Mouse (Mus musculus) heart, embryonic 12.5 days (tissue): ENCODE data around the gene Slc16a13. TPM values are rescaled to one million over a fixed set of nuclear protein-coding genes. Genes with fewer than 3 reads are reported as not detected.

Experiments used
- ATAC-seq: fragments of 200-750 bp; cut with Nextera tagmentation; 2 replicates; pipeline ENCODE4 v1.8.0; 2017; ENCODE audit warnings: moderate TSS enrichment, moderate library complexity; ENCODE audit not compliant: insufficient number of reproducible peaks, low FRiP score
- H3K27ac ChIP-seq: fragments of 300-500 bp; sonication (generic); 2 replicates; pipeline ENCODE4 v1.5.1; 2016; ENCODE audit warnings: mild to moderate bottlenecking, moderate library complexity; ENCODE audit not compliant: poor library complexity, severe bottlenecking
- H3K27me3 ChIP-seq: fragments of 300-500 bp; sonication (generic); replicated peaks from 2 replicates; pipeline ENCODE4 v1.6.1; 2016; ENCODE audit warnings: mild to moderate bottlenecking, moderate library complexity
- H3K36me3 ChIP-seq: fragments of 300-500 bp; sonication (generic); 2 replicates; pipeline ENCODE4 v1.6.1; 2016; ENCODE audit warnings: mild to moderate bottlenecking, moderate library complexity
- H3K4me1 ChIP-seq: fragments of 300-500 bp; sonication (generic); replicated peaks from 2 replicates; pipeline ENCODE4 v1.6.1; 2016; ENCODE audit warnings: mild to moderate bottlenecking
- H3K4me2 ChIP-seq: fragments of 300-500 bp; sonication (generic); 2 replicates; pipeline ENCODE4 v1.6.1; 2016; ENCODE audit warnings: mild to moderate bottlenecking, moderate library complexity
- H3K4me3 ChIP-seq: fragments of 300-500 bp; sonication (generic); 2 replicates; pipeline ENCODE4 v1.5.1; 2016; ENCODE audit warnings: mild to moderate bottlenecking
- H3K9ac ChIP-seq: fragments of 300-500 bp; sonication (generic); 2 replicates; pipeline ENCODE4 v1.6.1; 2016; ENCODE audit warnings: mild to moderate bottlenecking, moderate library complexity
- H3K9me3 ChIP-seq: fragments of 300-500 bp; sonication (generic); replicated peaks from 2 replicates; pipeline ENCODE4 v1.6.1; 2016; ENCODE audit warnings: mild to moderate bottlenecking, moderate library complexity
- WGBS: fragments of 180-500 bp; shearing (Covaris S2); methylation state at CpG from one replicate; pipeline ENCODE4 v1.1.7; 2016; 5-methylcytosine and 5-hydroxymethylcytosine counted together
- polyA plus RNA-seq: library from polyadenylated mRNA; unstranded; fragments of >200 nt; fragmentation: Nextera tagmentation; extraction: Ambion mirVana; gene quantifications from 2 replicates; pipeline ENCODE4 v1.2.1, GENCODE M21; 2016

Gene Slc16a13
- polyA plus RNA-seq, 1 experiment from 2014 or later = 7.7 TPM

- WGBS = 65% methylated on average over 11 of the region's 11 CpGs
- no peak overlapping the region for H3K4me2 ChIP-seq
- no peak overlapping the region for H3K4me3 ChIP-seq
- peaks cover 16% of the 10 kb centered on the region for H3K4me1 ChIP-seq
- H3K27ac ChIP-seq = no peak overlapping the region
- ATAC-seq = no peak
- peaks cover 17% of the 10 kb centered on the region for H3K27me3 ChIP-seq
- H3K36me3 ChIP-seq = no peaks in the 10 kb centered on the region
- H3K9me3 ChIP-seq = no peaks in the 10 kb centered on the region
- H3K9ac ChIP-seq = peak overlapping the region; percentile 12; the same call in 1 of the 2 replicates
These were observed 21.7 kb upstream of the Slc16a13 start for GRCm38 (mm10) chr11:70242591-70242990.

- H3K9ac ChIP-seq = peak within 1 kb of the TSS; percentile 95
- peak within 1 kb of the TSS; percentile 95 for H3K4me3 ChIP-seq
- H3K27ac ChIP-seq = peak within 1 kb of the TSS; percentile 91
- H3K36me3 ChIP-seq = peaks cover 13% of the 10 kb centered on the region
- peaks cover 6% of the 10 kb centered on the region for H3K27me3 ChIP-seq
- WGBS = 0% methylated on average over 32 of the region's 35 CpGs
- no peaks in the 10 kb centered on the region for H3K9me3 ChIP-seq
- peaks cover 27% of the 10 kb centered on the region for H3K4me1 ChIP-seq
- peak; percentile 58 for ATAC-seq
- peak within 1 kb of the TSS; percentile 94 for H3K4me2 ChIP-seq
These were observed 18.8 kb upstream of the Slc16a13 start, which contains the start of the genes Gm21988 and Rnasek for GRCm38 (mm10) chr11:70239541-70240279. Gene Gm21988 (minus strand): TSS chr11:70239830. Gene Rnasek (minus strand): TSS chr11:70239842.

- Histone ChIP-seq H3K4me1 (peaks cover 33% of the 10 kb centered on the region), H3K4me3 (peak overlapping the region; percentile 95), H3K27ac (peak overlapping the region; percentile 91), H3K9me3 (no peaks in the 10 kb centered on the region), H3K9ac (peak overlapping the region; percentile 95), H3K4me2 (peak overlapping the region; percentile 94), H3K27me3 (no peaks in the 10 kb centered on the region; the same call in none of the 2 replicates), H3K36me3 (peaks cover 18% of the 10 kb centered on the region)
- ATAC-seq = no peak
- WGBS = 8% methylated on average over 23 of the region's 23 CpGs
These were observed 18.0 kb upstream of the Slc16a13 start for GRCm38 (mm10) chr11:70238591-70239440.

DNA sequence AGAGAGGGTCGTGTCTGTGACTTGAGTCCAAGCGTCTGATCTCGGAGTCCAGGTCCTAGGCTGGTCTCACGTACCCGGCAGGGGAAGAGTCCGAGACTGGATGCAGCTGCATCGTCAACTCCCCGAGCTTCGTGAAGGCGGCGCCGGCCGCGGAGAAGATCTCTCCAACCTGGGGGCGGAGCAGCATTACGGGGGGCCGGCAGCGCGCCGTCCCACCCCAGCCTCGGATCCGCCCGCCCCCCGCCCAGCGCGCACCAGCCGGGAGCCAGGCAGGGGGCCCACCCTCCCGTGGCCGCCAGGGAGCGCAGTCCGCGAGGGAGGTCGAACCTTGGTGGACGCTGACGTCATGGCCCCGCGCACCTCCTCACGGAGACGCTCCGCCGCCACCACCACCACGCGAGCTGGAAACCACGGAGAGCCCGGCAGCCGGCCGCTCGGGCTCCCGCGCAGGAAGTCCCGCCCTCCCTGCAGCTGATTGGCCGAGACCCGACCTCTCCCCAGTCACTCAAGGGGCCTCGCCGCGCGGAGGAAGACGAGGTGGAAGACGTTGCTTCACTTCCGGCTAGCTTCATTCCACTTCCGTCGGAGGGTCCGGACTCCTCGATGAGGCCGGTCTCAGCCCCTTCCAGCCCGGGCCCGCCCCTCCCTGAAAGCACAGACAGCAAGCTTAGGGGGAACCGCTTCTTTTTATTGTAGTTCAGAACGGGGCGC, 16.7 kb upstream of the Slc16a13 start, which contains the start of gene 0610010K14Rik:
0610010K14Rik (minus strand) TSS at position 458 of the 711 bp plus-strand sequence.
- H3K9me3 ChIP-seq = no peaks in the 10 kb centered on the region
- ATAC-seq = peak; percentile 94
- H3K4me3 ChIP-seq = peak within 1 kb of the TSS; percentile 95
- H3K36me3 ChIP-seq = peaks cover 18% of the 10 kb centered on the region
- peak within 1 kb of the TSS; percentile 95 for H3K9ac ChIP-seq
- H3K27me3 ChIP-seq = no peaks in the 10 kb centered on the region; the same call in 1 of the 2 replicates
- H3K4me2 ChIP-seq = peak within 1 kb of the TSS; percentile 94
- H3K27ac ChIP-seq = peak within 1 kb of the TSS; percentile 91
- peaks cover 40% of the 10 kb centered on the region for H3K4me1 ChIP-seq
- under 1% methylated on average over 70 of the region's 70 CpGs for WGBS

DNA sequence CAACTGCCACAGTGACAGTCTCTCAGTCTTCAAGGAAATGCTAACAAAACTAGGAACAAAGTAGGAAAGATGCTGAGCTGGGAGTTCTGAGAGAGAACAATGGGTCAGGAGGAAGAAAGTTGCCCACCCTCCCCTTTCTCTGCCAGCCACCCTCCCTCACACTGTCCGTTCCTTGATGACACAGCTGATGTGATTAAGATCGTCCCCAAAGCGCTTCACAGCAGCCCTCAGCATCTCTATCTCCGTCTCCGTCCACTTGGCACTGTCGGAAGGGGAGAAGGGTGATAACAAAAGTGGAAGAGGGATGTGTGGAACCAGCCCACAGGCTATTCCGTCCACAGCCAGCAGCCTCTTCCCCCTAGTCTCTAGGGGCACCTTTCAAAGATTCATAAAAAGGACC, 15.9 kb upstream of the Slc16a13 start:
- Histone ChIP-seq H3K4me2 (peak overlapping the region; percentile 94), H3K36me3 (peaks cover 18% of the 10 kb centered on the region), H3K27me3 (no peaks in the 10 kb centered on the region), H3K27ac (peak overlapping the region; percentile 91), H3K4me3 (peak overlapping the region; percentile 95), H3K9ac (peak overlapping the region; percentile 95), H3K4me1 (peaks cover 45% of the 10 kb centered on the region), H3K9me3 (no peaks in the 10 kb centered on the region)
- 12% methylated on average over 7 of the region's 7 CpGs for WGBS
- no peak for ATAC-seq

- H3K9ac ChIP-seq = no peak overlapping the region
- WGBS = 85% methylated on average over 12 of the region's 12 CpGs
- H3K36me3 ChIP-seq = peaks cover 18% of the 10 kb centered on the region
- no peaks in the 10 kb centered on the region for H3K9me3 ChIP-seq
- H3K4me3 ChIP-seq = no peak overlapping the region
- peaks cover 40% of the 10 kb centered on the region for H3K4me1 ChIP-seq
- H3K27me3 ChIP-seq = no peaks in the 10 kb centered on the region
- no peak for ATAC-seq
- no peak overlapping the region for H3K4me2 ChIP-seq
- H3K27ac ChIP-seq = no peak overlapping the region
These were observed 14.5 kb upstream of the Slc16a13 start for GRCm38 (mm10) chr11:70235254-70235900.

DNA sequence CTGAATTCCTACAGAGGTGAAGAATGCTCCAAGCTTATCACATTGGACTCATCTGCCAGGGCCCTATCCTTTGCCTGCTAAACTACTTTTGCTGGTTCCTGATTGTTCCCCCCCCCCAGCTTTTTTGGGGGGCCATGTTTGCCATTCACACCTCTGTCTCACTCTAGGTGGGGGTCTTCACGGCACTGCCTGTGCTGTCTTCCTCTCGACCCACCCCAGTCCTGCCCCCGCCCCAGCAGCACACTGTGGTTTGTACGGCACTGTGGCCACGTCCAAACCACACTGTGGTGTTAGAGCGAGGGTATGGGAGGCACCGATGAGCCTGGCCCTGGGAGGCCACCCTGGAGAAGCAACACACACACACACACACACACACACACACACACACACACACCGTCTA, 13.6 kb upstream of the Slc16a13 start:
- Histone ChIP-seq H3K4me2 (no peak overlapping the region), H3K9ac (no peak overlapping the region), H3K27me3 (peaks cover 6% of the 10 kb centered on the region; the same call in 1 of the 2 replicates), H3K27ac (no peak overlapping the region), H3K4me1 (peaks cover 46% of the 10 kb centered on the region), H3K36me3 (peaks cover 18% of the 10 kb centered on the region), H3K4me3 (no peak overlapping the region), H3K9me3 (no peaks in the 10 kb centered on the region)
- WGBS = 75% methylated on average over 8 of the region's 8 CpGs
- no peak for ATAC-seq

GRCm38 (mm10) chr11:70234037-70234436, 13.2 kb upstream of the Slc16a13 start:
- ATAC-seq = no peak
- no peak overlapping the region for H3K4me3 ChIP-seq
- H3K27ac ChIP-seq = no peak overlapping the region
- H3K9me3 ChIP-seq = no peaks in the 10 kb centered on the region
- H3K4me2 ChIP-seq = no peak overlapping the region
- WGBS = 52% methylated on average over 5 of the region's 5 CpGs
- peaks cover 10% of the 10 kb centered on the region; the same call in 1 of the 2 replicates for H3K27me3 ChIP-seq
- peaks cover 18% of the 10 kb centered on the region for H3K36me3 ChIP-seq
- H3K9ac ChIP-seq = no peak overlapping the region
- H3K4me1 ChIP-seq = peaks cover 49% of the 10 kb centered on the region

GRCm38 (mm10) chr11:70233016-70233415, 12.2 kb upstream of the Slc16a13 start:
- no peak overlapping the region for H3K27ac ChIP-seq
- H3K27me3 ChIP-seq = peaks cover 18% of the 10 kb centered on the region
- 39% methylated on average over 8 of the region's 8 CpGs for WGBS
- peak overlapping the region; percentile 74 for H3K9ac ChIP-seq
- no peaks in the 10 kb centered on the region for H3K9me3 ChIP-seq
- no peak for ATAC-seq
- H3K4me3 ChIP-seq = peak overlapping the region; percentile 53
- peaks cover 42% of the 10 kb centered on the region for H3K4me1 ChIP-seq
- H3K4me2 ChIP-seq = peak overlapping the region; percentile 82
- peaks cover 18% of the 10 kb centered on the region for H3K36me3 ChIP-seq

- Histone ChIP-seq H3K4me2 (peak overlapping the region; percentile 82), H3K27me3 (peaks cover 23% of the 10 kb centered on the region), H3K4me3 (peak overlapping the region; percentile 53), H3K27ac (no peak overlapping the region), H3K4me1 (peaks cover 47% of the 10 kb centered on the region), H3K36me3 (peaks cover 18% of the 10 kb centered on the region), H3K9ac (peak overlapping the region; percentile 74), H3K9me3 (no peaks in the 10 kb centered on the region)
- WGBS = 4% methylated on average over 9 of the region's 10 CpGs
- ATAC-seq = no peak
These were observed 11.7 kb upstream of the Slc16a13 start for GRCm38 (mm10) chr11:70232546-70232945.
